Mouse (Mus musculus): ENCODE results near the gene Tpd52l2. TPM values are rescaled to one million over a fixed set of nuclear protein-coding genes. Genes with fewer than 3 reads are reported as not detected.

The Tpd52l2 gene
- total and polyA plus RNA-seq, 2 experiments from 2014 or later: 58.2 to 103 TPM

DNA sequence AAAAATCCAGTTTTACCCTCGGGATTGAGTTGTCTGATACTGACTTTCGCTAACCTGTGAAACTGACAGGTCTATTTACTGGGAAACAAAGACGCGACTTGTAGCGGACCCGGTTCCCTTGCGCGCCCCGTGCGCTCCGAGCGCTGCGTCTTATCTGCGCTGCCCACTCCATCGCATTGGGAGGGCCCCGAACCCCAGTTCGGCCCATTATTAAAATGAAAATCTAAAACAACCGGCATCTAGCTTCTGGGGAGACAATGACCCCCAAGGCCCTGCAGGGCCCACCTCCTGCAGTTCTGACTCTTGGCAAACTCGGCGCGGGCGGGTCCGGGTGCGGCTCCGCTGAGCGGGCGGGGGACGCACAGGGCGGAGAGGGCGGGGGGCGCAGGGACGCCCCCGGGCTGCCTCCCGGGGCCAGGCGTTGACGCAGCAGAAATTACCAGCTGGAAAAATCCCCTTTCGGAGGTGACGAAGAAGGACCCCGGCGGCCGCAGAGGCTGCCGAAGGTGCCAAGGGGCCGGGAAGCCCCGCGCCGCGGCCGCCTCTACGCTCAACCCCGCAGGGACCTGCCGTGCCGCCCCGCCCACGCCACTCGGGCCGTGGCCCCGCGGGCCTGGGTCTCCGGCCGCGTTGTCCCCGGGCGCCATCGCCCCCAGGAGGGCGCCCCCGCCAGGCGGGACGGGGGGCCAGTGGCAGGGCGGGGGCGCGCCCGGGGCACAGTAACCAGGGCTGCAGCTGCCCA is 38.4 kb upstream of the Tpd52l2 start:
- H3K9ac ChIP-seq (replicated peaks; ENCODE audit: low read depth, low read length): peak overlapping the region; percentile 88
- ATAC-seq (ENCODE audit: insufficient read depth, low read depth): peak; percentile 15; the same call in 1 of the 2 replicates
- H3K4me3 ChIP-seq (ENCODE audit: low read depth, low read length): peak overlapping the region; percentile 96
- H3K4me2 ChIP-seq (ENCODE audit: low read depth, low read length): peak overlapping the region; percentile 98
- no peaks in the 10 kb centered on the region for H3K36me3 ChIP-seq (replicated peaks; ENCODE audit: control insufficient read depth, insufficient read depth, low read length)
- no peak for TF ChIP-seq EP300 (IDR thresholded peaks at IDR 0.05; ENCODE audit: low read depth)
- TF ChIP-seq CTCF (IDR thresholded peaks at IDR 0.05; ENCODE audit: low read depth): no peak
- H3K27me3 ChIP-seq (ENCODE audit: control insufficient read depth, insufficient read depth, low read length): no peaks in the 10 kb centered on the region; the same call in 1 of the 2 replicates
- DNase-seq (ENCODE audit: low spot score): no peak
- H3K4me1 ChIP-seq (ENCODE audit: control insufficient read depth, insufficient read depth): peaks cover 12% of the 10 kb centered on the region; the same call in 1 of the 2 replicates
- WGBS: under 1% methylated on average over 60 of the region's 72 CpGs
- no peaks in the 10 kb centered on the region for H3K9me3 ChIP-seq (replicated peaks; ENCODE audit: control insufficient read depth, low read length)
- peak overlapping the region; percentile 85 for H3K27ac ChIP-seq (ENCODE audit: low read depth)

DNA sequence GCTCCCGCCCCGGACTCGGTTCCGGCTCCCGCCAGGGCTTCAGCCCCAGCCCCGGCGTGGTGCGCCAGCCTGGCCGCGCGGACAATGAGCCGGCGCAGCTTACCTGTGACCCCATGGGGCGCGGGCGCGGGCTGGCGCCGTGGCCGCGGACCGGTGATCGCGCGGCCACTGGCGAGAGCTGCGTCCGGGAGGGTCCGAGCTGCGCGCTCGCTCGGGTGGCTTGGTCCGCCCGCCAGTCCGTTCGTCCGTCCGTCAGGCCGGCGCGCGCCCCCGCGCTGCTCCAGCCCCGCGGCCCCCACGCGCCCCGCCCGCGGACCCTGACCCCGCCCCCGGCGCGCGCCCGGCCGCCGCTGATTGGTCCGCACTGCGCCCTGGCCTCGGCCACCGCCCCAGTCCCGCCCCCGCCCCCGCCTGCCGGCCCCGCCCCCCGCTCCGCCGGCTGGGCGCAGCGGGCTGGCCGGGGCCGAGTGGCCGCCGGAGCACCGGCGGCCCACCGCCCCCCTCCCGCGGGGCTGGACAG is 37.7 kb upstream of the Tpd52l2 start, which contains the start of gene Zbtb46:
Zbtb46 (minus strand) TSS at position 274 of the 520 bp plus-strand sequence.
- Histone ChIP-seq H3K4me3 (ENCODE audit: low read depth, low read length) (peak within 1 kb of the TSS; percentile 96), H3K4me2 (ENCODE audit: low read depth, low read length) (peak within 1 kb of the TSS; percentile 98), H3K4me1 (ENCODE audit: control insufficient read depth, insufficient read depth) (peaks cover 12% of the 10 kb centered on the region; the same call in 1 of the 2 replicates), H3K9me3 (replicated peaks; ENCODE audit: control insufficient read depth, low read length) (no peaks in the 10 kb centered on the region), H3K9ac (replicated peaks; ENCODE audit: low read depth, low read length) (peak within 1 kb of the TSS; percentile 88), H3K27ac (ENCODE audit: low read depth) (peak within 1 kb of the TSS; percentile 85), H3K27me3 (ENCODE audit: control insufficient read depth, insufficient read depth, low read length) (no peaks in the 10 kb centered on the region; the same call in 1 of the 2 replicates), H3K36me3 (replicated peaks; ENCODE audit: control insufficient read depth, insufficient read depth, low read length) (no peaks in the 10 kb centered on the region)
- peak; percentile 89 for ATAC-seq (ENCODE audit: insufficient read depth, low read depth)
- 2% methylated on average over 48 of the region's 83 CpGs for WGBS
- DNase-seq (ENCODE audit: low spot score): peak; percentile 67
- TF ChIP-seq EP300 (IDR thresholded peaks at IDR 0.05; ENCODE audit: low read depth): no peak
- no peak for TF ChIP-seq CTCF (IDR thresholded peaks at IDR 0.05; ENCODE audit: low read depth)

DNA sequence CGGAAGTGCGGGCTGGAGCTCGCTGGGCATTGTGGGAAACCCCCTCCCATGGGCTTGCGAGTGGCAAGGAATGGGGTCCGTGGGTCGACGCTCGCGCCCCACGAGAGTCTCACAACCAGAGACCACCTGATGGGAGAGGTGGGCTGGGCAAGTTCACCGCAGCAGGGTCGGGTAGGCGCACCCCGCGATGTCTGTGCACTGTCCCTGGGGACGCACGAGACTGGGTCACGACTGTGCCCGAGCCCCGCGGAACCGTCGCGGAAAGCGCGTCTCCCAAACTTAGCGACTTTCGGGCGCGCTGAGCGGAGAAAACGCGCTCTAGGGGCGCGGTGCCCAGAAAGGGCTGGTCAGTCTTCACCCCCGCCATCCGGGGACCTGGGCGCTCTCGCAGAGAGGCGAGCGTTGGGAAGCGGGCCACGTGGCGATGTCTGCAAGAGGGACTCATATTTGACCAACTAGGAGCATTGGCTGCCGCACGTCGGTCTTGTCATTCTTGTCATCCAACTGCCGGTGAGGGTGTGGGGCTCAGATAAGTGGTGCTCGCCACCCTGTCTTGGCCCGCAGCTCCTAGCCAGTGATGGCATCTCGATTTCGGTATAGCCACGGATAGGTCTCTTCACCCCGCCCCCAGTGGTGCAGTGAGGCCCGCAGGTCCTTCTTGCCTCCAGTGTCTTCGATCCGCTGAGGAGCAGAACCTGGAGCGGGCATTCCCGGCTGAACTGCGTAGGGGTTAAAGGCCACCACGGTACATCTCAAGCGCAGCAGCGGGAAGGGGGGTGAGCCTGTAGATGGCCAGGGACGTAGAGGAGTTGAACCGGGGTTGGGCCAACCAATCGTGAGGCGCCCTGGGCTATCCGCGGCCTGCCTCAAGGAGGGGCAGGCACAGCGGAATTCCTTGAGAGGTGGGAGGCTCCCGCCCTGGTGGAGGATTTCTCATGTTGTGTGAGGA is 37.0 kb upstream of the Tpd52l2 start:
- Histone ChIP-seq H3K4me3 (ENCODE audit: low read depth, low read length) (peak overlapping the region; percentile 96), H3K27ac (ENCODE audit: low read depth) (peak overlapping the region; percentile 85), H3K36me3 (replicated peaks; ENCODE audit: control insufficient read depth, insufficient read depth, low read length) (no peaks in the 10 kb centered on the region), H3K9me3 (replicated peaks; ENCODE audit: control insufficient read depth, low read length) (no peaks in the 10 kb centered on the region), H3K4me1 (ENCODE audit: control insufficient read depth, insufficient read depth) (peaks cover 12% of the 10 kb centered on the region; the same call in 1 of the 2 replicates), H3K27me3 (ENCODE audit: control insufficient read depth, insufficient read depth, low read length) (no peaks in the 10 kb centered on the region; the same call in 1 of the 2 replicates), H3K4me2 (ENCODE audit: low read depth, low read length) (peak overlapping the region; percentile 98), H3K9ac (replicated peaks; ENCODE audit: low read depth, low read length) (peak overlapping the region; percentile 88)
- peak; percentile 23 for ATAC-seq (ENCODE audit: insufficient read depth, low read depth)
- DNase-seq (ENCODE audit: low spot score): peak; percentile 38
- TF ChIP-seq EP300 (IDR thresholded peaks at IDR 0.05; ENCODE audit: low read depth) (0 out of 2 replicates have a peak, but pooled peaks have one; percentile 44), CTCF (IDR thresholded peaks at IDR 0.05; ENCODE audit: low read depth) (no peak)
- under 1% methylated on average over 67 of the region's 71 CpGs for WGBS

DNA sequence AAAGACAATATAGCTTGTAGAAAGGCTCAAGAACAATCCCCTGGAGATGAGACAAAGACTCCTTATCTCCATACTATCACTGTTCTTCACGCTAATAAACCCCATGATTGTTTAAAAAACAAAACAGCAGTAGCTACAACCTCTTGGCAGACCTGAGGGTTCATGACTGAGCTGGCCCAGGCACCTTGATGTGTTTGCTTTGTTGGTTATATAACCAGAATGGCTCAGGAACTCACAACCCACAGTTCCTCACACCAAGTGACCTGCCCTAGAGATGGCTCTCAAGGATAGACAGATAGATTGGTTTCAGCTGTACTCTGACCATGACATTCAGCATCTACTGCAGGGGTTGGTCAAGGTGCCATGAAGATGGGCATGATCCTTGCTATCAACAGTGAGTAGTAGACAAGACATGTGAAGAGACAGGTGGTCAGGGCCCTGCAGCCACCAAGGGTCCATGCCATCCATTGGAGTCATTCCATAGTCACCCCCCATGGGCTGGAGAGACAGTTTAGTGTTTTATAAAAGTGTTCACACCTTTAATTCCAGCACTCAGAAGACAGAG is 35.3 kb upstream of the Tpd52l2 start:
- 80% methylated on average over 1 of the region's 1 CpGs for WGBS
- no peak for ATAC-seq (ENCODE audit: insufficient read depth, low read depth)

DNA sequence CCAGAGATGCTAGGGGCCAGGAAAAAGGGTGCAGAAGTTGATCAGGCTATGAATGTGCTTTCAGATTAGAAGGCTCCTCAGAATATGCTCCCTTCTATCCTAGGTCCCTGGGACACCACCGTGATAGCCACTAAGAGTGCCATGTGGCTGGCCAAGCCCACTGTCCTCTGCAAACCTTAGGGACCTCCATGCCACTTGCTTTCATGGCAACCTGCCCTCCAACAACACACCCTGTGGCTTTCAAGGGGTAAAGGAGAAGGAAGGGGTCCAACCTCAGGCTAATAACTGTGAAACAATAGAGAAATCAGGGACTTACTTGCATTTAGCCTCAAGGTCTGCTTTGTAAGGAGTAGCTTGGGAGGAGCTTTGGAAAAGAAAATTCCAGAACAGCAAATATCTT is 34.3 kb upstream of the Tpd52l2 start:
- H3K27me3 ChIP-seq (ENCODE audit: control insufficient read depth, insufficient read depth, low read length): no peaks in the 10 kb centered on the region
- H3K4me2 ChIP-seq (ENCODE audit: low read depth, low read length): no peak overlapping the region
- DNase-seq (ENCODE audit: low spot score) (no peak), ATAC-seq (ENCODE audit: insufficient read depth, low read depth) (no peak)
- TF ChIP-seq CTCF (IDR thresholded peaks at IDR 0.05; ENCODE audit: low read depth): no peak
- TF ChIP-seq EP300 (IDR thresholded peaks at IDR 0.05; ENCODE audit: low read depth): no peak
- H3K4me3 ChIP-seq (ENCODE audit: low read depth, low read length): no peak overlapping the region
- WGBS: 76% methylated on average over 1 of the region's 1 CpGs
- H3K4me1 ChIP-seq (ENCODE audit: control insufficient read depth, insufficient read depth): peaks cover 4% of the 10 kb centered on the region; the same call in 1 of the 2 replicates
- no peaks in the 10 kb centered on the region for H3K9me3 ChIP-seq (replicated peaks; ENCODE audit: control insufficient read depth, low read length)
- H3K36me3 ChIP-seq (replicated peaks; ENCODE audit: control insufficient read depth, insufficient read depth, low read length): no peaks in the 10 kb centered on the region
- no peak overlapping the region for H3K9ac ChIP-seq (replicated peaks; ENCODE audit: low read depth, low read length)
- no peak overlapping the region for H3K27ac ChIP-seq (ENCODE audit: low read depth)

More for the DNA sequence above, 35.3 kb upstream of the Tpd52l2 start:
- DNase-seq (ENCODE audit: low spot score): no peak
- TF ChIP-seq CTCF (IDR thresholded peaks at IDR 0.05; ENCODE audit: low read depth): no peak
- no peak for TF ChIP-seq EP300 (IDR thresholded peaks at IDR 0.05; ENCODE audit: low read depth)
- no peak overlapping the region for H3K4me3 ChIP-seq (ENCODE audit: low read depth, low read length)
- no peak overlapping the region for H3K9ac ChIP-seq (replicated peaks; ENCODE audit: low read depth, low read length)
- peaks cover 4% of the 10 kb centered on the region; the same call in 1 of the 2 replicates for H3K4me1 ChIP-seq (ENCODE audit: control insufficient read depth, insufficient read depth)
- no peaks in the 10 kb centered on the region for H3K9me3 ChIP-seq (replicated peaks; ENCODE audit: control insufficient read depth, low read length)
- no peak overlapping the region for H3K27ac ChIP-seq (ENCODE audit: low read depth)
- no peaks in the 10 kb centered on the region for H3K36me3 ChIP-seq (replicated peaks; ENCODE audit: control insufficient read depth, insufficient read depth, low read length)
- H3K4me2 ChIP-seq (ENCODE audit: low read depth, low read length): no peak overlapping the region
- no peaks in the 10 kb centered on the region; the same call in 1 of the 2 replicates for H3K27me3 ChIP-seq (ENCODE audit: control insufficient read depth, insufficient read depth, low read length)

Data from heart, postnatal 0 days (tissue).